Mouse (Mus musculus) embryonic stem cell, embryonic (primary cell): Measurements from ENCODE around the gene Gpt2.

ENCODE experiments used
- CTCF ChIA-PET, 4 experiments: fragments of 300-600 bp in 2 of 4; fragments of 350-600 bp in 2 of 4; sonication (Branson Sonifier 250); formaldehyde crosslinking; loops; one replicate each; lab custom pipeline; 2022; ENCODE audit warnings: inconsistent platforms in 2 of 4; lab: Charles Lee
- POLR2A ChIA-PET, 4 experiments: fragments of 300-600 bp in 2 of 4; fragments of 350-600 bp in 2 of 4; sonication (Branson Sonifier 250); formaldehyde crosslinking; loops; one replicate each; lab custom pipeline; 2022; ENCODE audit warnings: antibody characterized with exemption in 4 of 4, inconsistent platforms in 1 of 4; lab: Charles Lee

Gpt2 gene

DNA sequence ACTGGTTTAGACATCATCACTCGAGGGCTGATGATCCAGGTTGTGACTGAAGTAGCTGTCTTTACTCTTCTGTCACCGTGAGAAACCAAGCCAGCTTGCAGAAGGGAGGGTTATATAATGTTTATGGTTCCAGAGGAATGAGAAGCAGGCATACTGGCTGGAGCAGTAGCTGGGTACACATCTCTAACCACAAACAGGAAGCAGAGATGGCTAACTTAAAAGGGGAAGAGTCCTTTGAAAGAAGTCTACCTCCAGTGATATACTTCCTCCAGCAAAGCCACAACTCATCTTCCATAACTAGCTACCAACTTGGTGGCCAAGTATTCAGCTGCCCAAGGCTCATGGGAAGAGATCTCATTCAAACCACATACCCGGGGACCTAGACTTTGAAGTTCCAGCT is 39.1 kb downstream of the Gpt2 start:
- ChIA-PET CTCF (interaction anchor here in 1 of 4 experiments (0.9 kb wide), 1 partner anchor 70 kb away, joined by 3 read pairs; no protein-coding TSS in a partner anchor), POLR2A (interaction anchor here (0.6 to 7.6 kb wide), 19 partner anchors 8 to 221 kb away, joined by 3 to 111 read pairs (median 4); partner anchors contain the start of genes Dnaja2 (in 1 of the 4) and Gpt2 (in 1 of the 4))

DNA sequence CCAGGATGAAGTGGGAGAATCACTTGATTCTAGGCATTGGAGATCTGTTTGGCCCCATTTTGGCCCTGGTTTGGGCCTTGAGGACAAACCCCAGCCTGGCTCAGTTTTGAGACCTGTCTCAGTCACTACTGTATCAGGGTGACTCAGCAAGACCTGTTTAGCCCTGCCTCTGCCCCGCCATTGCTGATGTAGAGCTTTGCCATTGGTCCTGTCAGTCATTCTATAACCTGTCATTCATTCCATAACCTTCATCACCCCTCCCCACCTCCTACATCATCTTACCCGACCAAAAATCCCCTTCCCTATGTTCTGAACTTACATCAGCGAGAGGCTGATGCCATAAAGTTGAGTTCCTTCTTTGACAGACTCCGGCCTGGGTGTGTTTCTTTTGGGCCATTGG is 40.5 kb downstream of the Gpt2 start:
- POLR2A ChIA-PET: interaction anchor here (0.7 to 7.6 kb wide), 18 partner anchors 9 to 119 kb away, joined by 3 to 111 read pairs (median 7); partner anchors contain the start of gene Dnaja2 (in 1 of the 4)
- CTCF ChIA-PET: no interaction called here

DNA sequence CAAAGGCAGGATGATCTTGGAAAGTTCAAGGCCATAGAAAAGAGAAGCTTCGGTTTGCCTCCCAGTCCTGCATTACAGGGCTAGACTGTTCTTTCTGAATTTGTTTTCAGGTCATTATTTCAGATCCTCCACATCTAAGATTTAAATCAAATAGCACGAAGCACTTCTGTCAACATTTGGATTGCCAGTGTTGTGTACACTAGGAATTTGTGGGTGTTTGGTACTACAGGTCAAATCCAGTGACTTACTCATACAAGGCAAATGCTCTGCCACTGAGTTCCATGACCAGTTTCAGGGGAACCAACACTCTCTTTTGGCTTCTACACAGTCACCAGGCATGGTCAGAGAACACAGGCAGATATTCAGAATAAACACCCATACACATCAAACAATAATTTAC is 41.1 kb downstream of the Gpt2 start:
- POLR2A ChIA-PET: interaction anchor here (0.9 to 7.6 kb wide), 22 partner anchors 8 to 119 kb away, joined by 3 to 111 read pairs (median 6); partner anchors contain the start of gene Dnaja2 (in 1 of the 4)

DNA sequence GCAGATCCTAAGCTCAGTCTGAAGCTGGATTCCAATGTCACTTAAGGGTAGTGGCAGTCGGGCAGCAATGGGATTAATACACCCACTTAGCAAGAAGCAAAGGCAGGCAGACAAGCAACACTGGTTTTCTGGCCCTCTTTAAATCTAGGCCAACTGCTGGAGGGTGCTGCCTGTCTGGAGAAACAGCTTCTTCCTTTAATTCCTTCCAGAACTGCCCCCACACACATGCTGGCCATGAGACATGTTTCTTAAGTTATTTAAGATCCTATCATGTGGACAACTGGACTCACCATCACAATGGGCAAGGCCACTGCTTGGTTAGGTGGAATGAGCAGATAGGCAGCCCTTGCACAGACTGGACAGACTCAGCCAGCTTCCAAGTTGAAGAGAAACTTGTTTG is 41.8 kb downstream of the Gpt2 start:
- CTCF ChIA-PET: interaction anchor here in 1 of 4 experiments (0.7 kb wide), 1 partner anchor 52 kb away, joined by 3 read pairs; no protein-coding TSS in a partner anchor
- POLR2A ChIA-PET: interaction anchor here in 3 of 4 experiments (0.5 to 7.6 kb wide), 25 partner anchors 8 to 281 kb away, joined by 3 to 111 read pairs (median 6); partner anchors contain the start of gene Dnaja2 (in 2 of the 3)

More for the DNA sequence above, 41.1 kb downstream of the Gpt2 start:
- CTCF ChIA-PET: no interaction called here

DNA sequence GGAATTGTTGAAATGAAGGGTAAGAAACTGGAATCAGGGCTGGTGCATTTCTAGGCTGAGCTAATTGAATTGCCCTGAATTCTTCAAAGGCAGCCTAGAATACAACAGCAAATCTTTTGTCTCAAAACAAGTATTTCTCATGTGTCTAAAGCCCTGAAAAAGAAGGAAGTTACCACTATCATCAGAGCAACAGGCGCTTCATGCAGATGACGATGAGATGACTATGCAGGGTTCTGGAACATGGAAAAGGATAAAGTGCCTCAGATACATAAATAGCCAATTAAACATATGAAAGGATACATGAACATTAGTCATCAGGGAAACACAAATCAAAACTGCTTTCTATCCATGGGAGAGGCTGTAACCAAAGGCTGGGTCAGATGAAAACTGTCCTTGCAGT is 44.0 kb downstream of the Gpt2 start:
- POLR2A ChIA-PET: interaction anchor here in 3 of 4 experiments (0.6 to 7.6 kb wide), 9 partner anchors 8 to 295 kb away, joined by 3 to 111 read pairs (median 5); partner anchors contain the start of gene Dnaja2 (in 1 of the 3)
- CTCF ChIA-PET: interaction anchor here in 2 of 4 experiments (0.6 to 1.6 kb wide), 2 partner anchors 11 to 461 kb away, joined by 4 to 5 read pairs; no protein-coding TSS in a partner anchor

DNA sequence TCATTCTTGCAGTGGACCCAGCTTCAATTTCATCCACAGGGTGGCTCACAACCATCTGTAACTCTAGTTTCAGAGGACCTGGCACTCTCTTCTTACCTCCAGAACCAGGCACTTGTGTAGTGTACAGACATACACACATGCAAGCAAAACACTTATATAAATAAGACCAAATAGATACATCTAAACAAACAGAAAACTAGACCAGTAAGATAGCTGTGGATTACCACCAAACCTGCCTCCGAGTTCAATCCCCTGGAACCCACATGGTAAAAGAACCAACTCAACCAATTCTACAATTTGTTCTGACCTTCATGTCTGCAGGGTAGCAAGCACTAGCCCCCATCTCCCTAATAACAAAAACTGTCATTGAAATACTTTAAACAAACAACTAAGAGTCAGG is 59.6 kb downstream of the Gpt2 start:
- ChIA-PET CTCF (interaction anchor here in 1 of 4 experiments (0.6 kb wide), 1 partner anchor 647 kb away, joined by 3 read pairs; no protein-coding TSS in a partner anchor), POLR2A (interaction anchor here in 2 of 4 experiments (0.7 to 4.8 kb wide), 18 partner anchors 10 to 90 kb away, joined by 3 to 45 read pairs (median 4); no protein-coding TSS in a partner anchor)

DNA sequence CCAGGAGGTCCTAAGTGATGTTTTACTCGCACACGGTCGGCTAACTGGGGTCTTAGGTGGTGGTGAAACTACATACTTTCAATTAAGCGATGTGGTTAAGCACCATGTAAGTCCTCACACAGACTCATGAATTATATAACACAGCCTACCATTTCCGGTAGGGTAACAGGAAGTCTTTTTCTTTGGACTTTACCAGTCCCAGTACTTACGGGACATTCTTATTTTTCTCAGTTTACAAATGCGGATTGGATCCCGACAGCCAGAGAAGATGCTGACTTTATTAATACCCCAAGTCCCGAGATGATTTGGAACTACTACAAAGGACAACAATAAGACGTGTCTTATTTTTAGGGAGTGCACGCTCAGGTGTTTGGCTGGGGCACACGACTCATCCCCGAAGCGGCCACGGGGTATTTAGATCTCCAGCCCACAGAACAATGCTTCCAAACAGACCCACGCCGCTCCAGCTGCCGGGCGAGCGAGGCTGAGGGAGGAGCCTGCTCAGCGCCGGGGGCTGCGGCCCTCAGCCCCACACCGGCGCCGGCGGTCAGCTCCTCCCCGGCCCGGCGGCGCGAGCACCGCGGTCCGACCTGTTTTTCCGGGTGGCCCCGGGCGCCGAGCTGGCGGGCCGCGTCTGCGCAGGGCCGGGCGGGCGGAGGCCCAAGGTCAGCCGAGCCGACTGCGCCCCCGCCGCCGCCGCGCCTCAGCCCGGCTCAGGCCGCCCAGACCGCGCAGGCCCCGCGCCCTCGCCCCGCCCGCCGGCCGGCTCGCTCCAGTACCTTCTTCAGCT is 62.2 kb downstream of the Gpt2 start:
- POLR2A ChIA-PET: interaction anchor here in 3 of 4 experiments (0.6 to 3.2 kb wide), 23 partner anchors 8 to 130 kb away, joined by 3 to 24 read pairs (median 4); no protein-coding TSS in a partner anchor

DNA sequence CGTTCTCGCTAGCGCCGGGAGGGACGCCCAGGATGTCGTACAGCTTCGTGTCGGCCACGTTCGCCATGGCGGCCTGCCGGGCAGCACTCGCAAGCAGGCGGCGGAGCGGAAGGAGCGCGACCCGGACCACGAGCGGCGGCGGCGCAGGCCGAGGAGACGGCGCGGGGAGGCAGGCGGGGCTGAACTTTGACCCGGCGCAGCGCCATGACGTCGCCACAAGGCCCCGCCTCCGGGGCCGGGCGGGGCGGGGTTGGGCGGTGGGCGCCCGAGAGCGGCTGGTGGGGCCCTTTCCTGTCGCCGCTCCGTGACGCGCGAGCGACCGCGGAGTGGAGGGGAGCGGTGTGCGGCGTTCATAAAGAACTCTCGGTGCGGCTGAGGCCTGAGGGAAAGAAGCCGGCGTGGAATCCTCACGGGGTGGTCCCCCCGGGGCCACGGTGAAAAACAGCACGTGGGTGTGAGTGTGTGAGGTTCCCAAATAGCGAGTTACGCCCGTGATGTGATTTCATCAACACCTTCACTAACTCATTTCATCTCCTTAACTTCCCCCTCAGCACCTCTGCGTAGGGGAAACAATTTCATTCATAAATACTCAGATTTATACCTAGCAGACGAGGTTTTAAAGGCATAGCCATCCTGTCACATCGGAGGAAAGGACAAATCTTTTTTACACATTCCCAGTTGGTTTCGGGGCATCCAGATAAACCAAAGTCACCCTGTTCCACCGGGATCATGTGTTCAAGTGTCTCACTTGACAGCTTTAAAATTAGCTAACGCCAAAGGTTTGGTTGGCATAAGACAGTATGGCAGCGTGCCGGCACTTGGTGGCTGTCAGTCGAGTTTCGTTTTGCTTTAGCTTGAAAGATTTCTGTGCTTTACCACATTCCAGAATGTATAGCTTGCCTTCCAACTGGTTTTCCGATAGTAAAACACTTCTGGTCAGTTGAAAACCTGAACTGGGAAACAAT is 63.1 kb downstream of the Gpt2 start, which contains the start of gene Dnaja2:
Dnaja2 (minus strand) TSS at position 164 of the 965 bp plus-strand sequence.
- CTCF ChIA-PET: interaction anchor here in 1 of 4 experiments (1.2 kb wide), 1 partner anchor 12 kb away, joined by 3 read pairs; no protein-coding TSS in a partner anchor
- POLR2A ChIA-PET: interaction anchor here in 3 of 4 experiments (0.6 to 3.2 kb wide), 34 partner anchors 9 to 134 kb away, joined by 3 to 24 read pairs (median 4); no protein-coding TSS in a partner anchor

More for the DNA sequence above, 62.2 kb downstream of the Gpt2 start:
- CTCF ChIA-PET: interaction anchor here in 1 of 4 experiments (1.2 kb wide), 1 partner anchor 13 kb away, joined by 3 read pairs; no protein-coding TSS in a partner anchor

DNA sequence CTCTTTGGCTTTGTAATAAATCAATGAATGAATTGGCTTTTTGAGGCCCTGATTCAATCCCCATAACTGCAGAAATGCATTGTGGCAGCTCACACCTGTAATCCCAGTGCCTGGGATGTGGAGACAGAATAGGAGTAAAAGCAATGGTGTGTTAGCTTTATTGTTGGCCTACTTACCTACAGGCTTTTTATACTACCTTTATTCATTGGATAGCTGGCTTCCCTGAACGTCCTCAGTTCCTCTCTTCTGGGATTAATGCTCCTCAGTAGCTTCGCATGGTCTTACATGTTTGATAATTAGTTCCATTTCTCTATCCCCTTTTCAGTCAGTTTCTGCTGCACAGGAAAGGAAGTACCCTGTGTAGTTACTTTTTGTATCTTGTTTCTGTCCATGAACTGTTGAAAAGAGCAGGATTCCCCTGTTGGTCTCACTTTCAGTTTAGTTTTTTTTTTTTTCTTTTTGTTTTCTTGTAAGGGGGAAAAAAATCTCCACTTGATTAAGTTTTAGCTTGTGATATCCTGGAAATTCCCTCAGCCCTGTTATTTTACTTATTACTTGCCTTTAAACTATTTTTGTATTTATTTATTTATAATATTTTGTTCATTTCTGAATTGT is 64.7 kb downstream of the Gpt2 start:
- ChIA-PET POLR2A (interaction anchor here in 3 of 4 experiments (0.6 to 3.2 kb wide), 17 partner anchors 8 to 1381 kb away, joined by 3 to 24 read pairs (median 3); no protein-coding TSS in a partner anchor), CTCF (interaction anchor here in 1 of 4 experiments (0.6 kb wide), 1 partner anchor 486 kb away, joined by 4 read pairs; the partner anchor contains the start of gene Dhps)

DNA sequence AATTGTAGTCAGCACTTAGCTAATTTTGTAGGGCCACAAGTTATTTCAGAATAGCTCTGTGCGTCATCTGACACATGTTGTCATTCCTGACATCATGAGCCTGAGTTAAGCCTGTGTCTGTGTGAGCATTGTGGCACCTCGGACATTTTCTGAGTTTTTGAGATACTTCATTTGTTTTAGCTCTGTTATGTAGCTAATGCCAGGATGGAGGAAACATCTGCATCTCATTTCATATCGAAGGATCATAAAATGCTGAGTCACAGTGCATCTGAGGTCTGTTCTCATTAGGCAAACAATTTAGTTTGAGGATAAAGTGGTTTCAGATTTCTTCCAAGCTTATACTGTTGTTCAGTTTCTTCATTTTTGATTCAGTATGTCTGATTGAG is 65.2 kb downstream of the Gpt2 start:
- CTCF ChIA-PET: interaction anchor here in 1 of 4 experiments (0.6 kb wide), 1 partner anchor 486 kb away, joined by 4 read pairs; the partner anchor contains the start of gene Dhps
- POLR2A ChIA-PET: interaction anchor here in 3 of 4 experiments (0.6 to 3.2 kb wide), 13 partner anchors 11 to 1381 kb away, joined by 3 to 24 read pairs (median 3); no protein-coding TSS in a partner anchor

DNA sequence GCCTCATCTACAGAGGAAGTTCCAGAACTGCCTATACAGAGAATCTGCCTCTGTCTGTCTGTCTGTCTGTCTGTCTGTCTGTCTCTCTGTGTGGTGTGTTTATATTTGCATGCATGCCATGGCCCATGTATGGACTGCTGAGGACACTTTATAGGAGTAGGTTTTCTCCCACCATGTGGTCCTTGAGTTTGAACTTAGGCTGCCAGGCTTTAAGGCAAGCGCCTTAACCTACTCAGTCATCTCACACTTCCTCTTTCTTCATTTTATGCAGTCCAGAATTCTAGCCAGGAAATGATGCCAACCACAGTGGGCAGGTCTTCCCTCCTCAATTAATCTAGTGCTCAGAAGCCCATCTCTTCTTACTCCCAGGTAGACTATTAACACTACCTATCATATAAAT is 66.8 kb downstream of the Gpt2 start:
- CTCF ChIA-PET: no interaction called here
- POLR2A ChIA-PET: interaction anchor here in 1 of 4 experiments (1.0 kb wide), 1 partner anchor 12 kb away, joined by 3 read pairs; no protein-coding TSS in a partner anchor

DNA sequence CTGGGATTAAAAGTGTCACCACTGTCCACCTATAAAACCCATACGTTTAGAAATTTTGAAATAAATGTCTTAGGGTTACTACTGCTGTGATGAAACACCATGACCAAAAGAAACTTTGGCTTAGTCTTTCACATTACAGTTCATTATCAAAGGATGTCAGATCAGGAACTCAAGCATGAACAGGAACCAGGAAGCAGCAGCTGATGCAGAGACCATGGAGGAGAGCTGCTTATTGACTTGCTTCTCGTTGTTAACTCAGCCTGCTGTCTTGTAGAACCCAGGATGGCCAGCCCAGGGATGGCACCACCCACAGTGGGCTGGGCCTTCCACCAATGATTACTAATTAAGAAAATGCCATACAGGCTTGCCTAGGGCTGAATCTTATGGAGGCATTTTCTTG is 67.6 kb downstream of the Gpt2 start:
- POLR2A ChIA-PET: interaction anchor here in 1 of 4 experiments (1.0 to 1.2 kb wide), 2 partner anchors 10 to 13 kb away, joined by 3 read pairs; no protein-coding TSS in a partner anchor
- CTCF ChIA-PET: no interaction called here

DNA sequence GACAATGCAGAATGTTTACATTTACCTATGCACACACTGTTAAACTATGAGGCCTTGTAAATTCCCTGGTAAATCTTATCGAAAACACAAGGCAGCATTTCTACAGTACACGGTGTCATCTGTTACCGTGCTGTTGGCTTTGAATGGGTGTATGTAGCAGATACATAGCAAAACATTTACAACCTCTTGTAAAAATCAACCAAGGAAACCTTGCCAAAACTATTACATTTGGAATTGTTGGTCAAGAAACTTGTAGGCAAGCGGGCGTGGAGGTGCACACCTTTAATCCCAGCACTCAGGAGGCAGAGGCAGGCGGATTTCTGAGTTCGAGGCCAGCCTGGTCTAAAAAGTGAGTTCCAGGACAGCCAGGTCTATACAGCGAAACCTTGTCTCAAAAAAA is 71.0 kb downstream of the Gpt2 start:
- ChIA-PET POLR2A (interaction anchor here in 2 of 4 experiments (0.5 to 1.8 kb wide), 10 partner anchors 8 to 62 kb away, joined by 3 to 7 read pairs (median 4); partner anchors contain the start of gene Dnaja2 (in 1 of the 2)), CTCF (interaction anchor here in 2 of 4 experiments (0.5 kb wide), 2 partner anchors 12 to 184 kb away, joined by 3 to 4 read pairs; no protein-coding TSS in a partner anchor)

DNA sequence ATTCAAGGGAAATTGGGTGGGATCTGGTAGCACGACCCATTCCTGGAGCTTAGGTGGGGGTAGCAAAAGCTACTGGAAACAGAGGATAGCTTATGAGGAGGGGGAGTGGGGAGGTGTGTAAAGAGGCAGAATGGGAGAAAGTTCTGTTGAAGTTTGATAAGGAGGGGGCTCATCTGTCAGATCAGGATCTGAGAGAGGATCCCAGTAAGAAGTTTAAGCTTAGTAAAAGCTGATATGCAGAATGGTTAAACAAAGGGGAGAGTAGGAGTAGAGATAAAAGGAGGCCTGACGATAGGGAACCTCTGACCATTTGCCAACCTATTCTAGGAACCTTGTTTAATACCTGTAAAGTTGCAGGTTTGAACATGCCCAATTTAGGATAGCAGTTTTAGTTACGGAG is 72.8 kb downstream of the Gpt2 start:
- ChIA-PET POLR2A (interaction anchor here in 3 of 4 experiments (0.8 to 2.1 kb wide), 6 partner anchors 9 to 38 kb away, joined by 3 to 6 read pairs (median 4); partner anchors contain the start of gene Dnaja2 (in 1 of the 3)), CTCF (interaction anchor here in 1 of 4 experiments (0.6 to 1.0 kb wide), 2 partner anchors 104 to 121 kb away, joined by 3 read pairs; no protein-coding TSS in a partner anchor)

DNA sequence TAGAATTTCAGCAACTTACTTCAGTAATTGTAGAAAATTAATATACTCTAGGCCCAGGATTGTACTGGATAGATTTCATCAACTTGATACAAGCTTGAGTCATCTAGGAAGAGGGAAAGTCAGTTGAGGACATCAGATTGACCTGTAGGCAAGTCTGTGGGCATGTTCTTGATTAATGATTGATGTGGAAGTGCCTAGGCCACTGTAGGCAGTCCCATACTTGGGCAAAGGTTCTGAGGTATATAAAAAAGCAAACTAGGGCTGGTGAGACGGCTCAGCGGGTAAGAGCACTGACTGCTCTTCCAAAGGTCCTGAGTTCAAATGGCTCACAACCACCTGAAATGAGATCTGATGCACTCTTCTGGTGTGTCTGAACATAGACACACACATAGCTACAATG is 75.4 kb downstream of the Gpt2 start:
- POLR2A ChIA-PET: no interaction called here
- CTCF ChIA-PET: interaction anchor here in 1 of 4 experiments (0.5 kb wide), 1 partner anchor 13 kb away, joined by 3 read pairs; the partner anchor contains the start of gene Dnaja2

DNA sequence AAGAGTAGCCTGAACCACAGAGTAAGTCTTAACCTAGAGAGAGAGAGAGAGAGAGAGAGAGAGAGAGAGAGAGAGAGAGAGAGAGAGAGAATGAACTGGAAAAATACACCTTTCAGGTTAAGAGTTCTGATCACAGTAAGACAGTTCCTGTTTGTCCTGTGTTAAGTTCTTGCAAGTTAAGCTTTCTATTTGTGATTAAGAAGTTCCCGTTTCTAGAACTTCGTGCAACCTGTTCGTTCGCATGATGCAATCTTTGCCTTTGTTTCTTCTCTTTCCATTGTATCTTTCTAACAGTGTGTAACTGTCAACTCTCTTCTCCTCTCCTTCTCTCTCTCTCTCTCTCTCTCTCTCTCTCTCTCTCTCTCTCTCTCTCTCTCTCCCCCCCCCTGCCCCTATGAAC is 78.1 kb downstream of the Gpt2 start:
- CTCF ChIA-PET: interaction anchor here in 1 of 4 experiments (0.7 kb wide), 1 partner anchor 18 kb away, joined by 6 read pairs; no protein-coding TSS in a partner anchor
- POLR2A ChIA-PET: interaction anchor here in 3 of 4 experiments (0.7 to 1.5 kb wide), 4 partner anchors 11 to 915 kb away, joined by 3 to 6 read pairs (median 4); no protein-coding TSS in a partner anchor
